Mouse (Mus musculus): ENCODE data around the gene Zfp277. TPM values are rescaled to one million over a fixed set of nuclear protein-coding genes. Genes with fewer than 3 reads are reported as not detected.

Gene Zfp277
- total and polyA plus RNA-seq, 2 experiments from 2014 or later, result 24.6 to 31.1 TPM

- 91% methylated on average over 4 of the region's 4 CpGs for whole genome bisulfite sequencing
- no peaks in the 10 kb centered on the region for H3K9me3 ChIP-seq (ENCODE audit: low read length)
- no peak for DNase-seq (ENCODE audit: low spot score)
- no peak overlapping the region for H3K27ac ChIP-seq
- TF ChIP-seq CTCF (IDR thresholded peaks at IDR 0.05; ENCODE audit: low read depth), result no peak
- no peak for ATAC-seq
- no peaks in the 10 kb centered on the region for H3K36me3 ChIP-seq (ENCODE audit: insufficient read depth, low read length)
- H3K4me1 ChIP-seq (ENCODE audit: insufficient read depth, low read length), result no peaks in the 10 kb centered on the region
- H3K4me2 ChIP-seq (ENCODE audit: low read depth, low read length), result no peak overlapping the region
- no peaks in the 10 kb centered on the region for H3K27me3 ChIP-seq (ENCODE audit: insufficient read depth, low read length)
- no peak overlapping the region for H3K4me3 ChIP-seq (ENCODE audit: low read length)
- no peak overlapping the region for H3K9ac ChIP-seq (replicated peaks; ENCODE audit: low read length)
Measured at GRCm38 (mm10) chr12:40379538-40379923, 66.2 kb downstream of the Zfp277 start.

DNA sequence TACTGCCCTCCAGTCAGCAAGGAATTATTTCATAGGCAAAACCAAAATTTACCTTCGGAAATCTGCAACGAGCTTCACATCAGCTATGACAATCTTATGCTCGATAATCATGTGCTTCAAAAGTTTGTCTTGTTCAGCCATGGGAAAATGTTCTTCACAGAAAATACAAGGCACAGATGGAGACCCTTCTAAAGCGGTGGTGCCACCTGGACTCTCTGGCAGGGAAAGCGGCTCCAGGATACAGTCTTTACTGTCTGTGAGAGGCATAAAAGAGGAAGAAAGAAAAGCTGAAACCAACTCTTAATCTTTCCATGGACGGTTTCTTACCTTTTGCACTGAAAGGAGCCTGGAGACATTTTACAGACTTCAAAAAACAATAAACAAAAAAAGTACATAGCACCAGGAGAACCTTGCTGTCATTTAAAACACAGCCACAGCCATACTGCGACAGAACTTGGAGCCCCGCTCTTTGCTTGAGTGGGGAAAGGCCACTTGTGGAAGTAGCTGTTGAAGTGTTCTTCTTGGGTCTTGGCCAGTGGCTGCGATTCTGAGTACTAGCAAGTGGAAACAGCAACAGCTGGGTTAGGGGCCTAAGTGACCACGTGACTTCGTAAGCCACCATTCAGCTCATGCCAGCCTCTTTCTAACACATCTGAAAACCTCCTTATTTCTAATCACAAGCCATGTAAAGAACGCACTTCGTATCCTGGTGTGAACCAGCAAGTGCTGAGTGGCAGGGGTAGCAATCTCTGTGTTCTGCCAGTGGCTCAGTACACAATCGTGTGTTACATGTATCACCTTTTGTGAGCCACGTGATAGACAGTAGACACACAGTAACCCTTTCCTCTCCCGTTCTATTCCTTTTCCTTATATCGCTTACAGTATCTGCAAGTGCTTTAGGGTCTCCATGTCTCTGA lies 66.8 kb downstream of the Zfp277 start:
- H3K4me2 ChIP-seq (ENCODE audit: low read depth, low read length), result no peak overlapping the region
- WGBS, result 79% methylated on average over 17 of the region's 17 CpGs
- ATAC-seq, result no peak
- H3K27ac ChIP-seq, result no peak overlapping the region
- no peak for DNase-seq (ENCODE audit: low spot score)
- no peaks in the 10 kb centered on the region for H3K9me3 ChIP-seq (ENCODE audit: low read length)
- no peak overlapping the region for H3K4me3 ChIP-seq (ENCODE audit: low read length)
- no peak for TF ChIP-seq CTCF (IDR thresholded peaks at IDR 0.05; ENCODE audit: low read depth)
- H3K36me3 ChIP-seq (ENCODE audit: insufficient read depth, low read length), result no peaks in the 10 kb centered on the region
- H3K27me3 ChIP-seq (ENCODE audit: insufficient read depth, low read length), result no peaks in the 10 kb centered on the region
- H3K4me1 ChIP-seq (ENCODE audit: insufficient read depth, low read length), result no peaks in the 10 kb centered on the region
- no peak overlapping the region for H3K9ac ChIP-seq (replicated peaks; ENCODE audit: low read length)

DNA sequence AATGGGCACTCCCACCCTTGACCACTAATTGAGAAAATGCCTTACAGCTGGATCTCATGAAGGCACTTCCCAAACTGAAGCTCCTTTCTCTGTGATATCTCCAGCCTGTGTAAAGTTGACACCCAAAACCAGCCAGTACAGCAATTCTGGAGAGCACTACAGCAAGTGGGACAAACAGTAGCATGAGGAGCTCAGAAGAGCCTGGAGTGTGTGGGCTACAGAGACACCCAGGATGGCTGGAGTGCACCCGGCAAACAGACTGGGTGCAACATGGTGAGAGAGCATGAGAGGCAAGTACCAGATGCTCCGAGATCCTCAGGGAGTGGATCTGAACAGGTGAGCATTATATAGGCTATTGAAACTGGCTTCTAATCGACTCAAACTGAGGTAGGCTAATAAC lies 93.8 kb downstream of the Zfp277 start:
- H3K9ac ChIP-seq (replicated peaks; ENCODE audit: low read length), result no peak overlapping the region
- no peak overlapping the region for H3K4me2 ChIP-seq (ENCODE audit: low read depth, low read length)
- no peaks in the 10 kb centered on the region for H3K27me3 ChIP-seq (ENCODE audit: insufficient read depth, low read length)
- no peaks in the 10 kb centered on the region for H3K4me1 ChIP-seq (ENCODE audit: insufficient read depth, low read length)
- H3K27ac ChIP-seq, result no peak overlapping the region
- DNase-seq (ENCODE audit: low spot score), result no peak
- H3K4me3 ChIP-seq (ENCODE audit: low read length), result no peak overlapping the region
- 92% methylated on average over 3 of the region's 3 CpGs for WGBS
- no peaks in the 10 kb centered on the region for H3K9me3 ChIP-seq (ENCODE audit: low read length)
- TF ChIP-seq CTCF (IDR thresholded peaks at IDR 0.05; ENCODE audit: low read depth), result no peak
- no peak for ATAC-seq
- no peaks in the 10 kb centered on the region for H3K36me3 ChIP-seq (ENCODE audit: insufficient read depth, low read length)

- Histone ChIP-seq H3K4me1 (ENCODE audit: insufficient read depth, low read length) (no peaks in the 10 kb centered on the region), H3K36me3 (ENCODE audit: insufficient read depth, low read length) (no peaks in the 10 kb centered on the region), H3K4me2 (ENCODE audit: low read depth, low read length) (no peak overlapping the region), H3K4me3 (ENCODE audit: low read length) (no peak overlapping the region), H3K27me3 (ENCODE audit: insufficient read depth, low read length) (no peaks in the 10 kb centered on the region), H3K27ac (no peak overlapping the region), H3K9me3 (ENCODE audit: low read length) (no peaks in the 10 kb centered on the region), H3K9ac (replicated peaks; ENCODE audit: low read length) (no peak overlapping the region)
- ATAC-seq, result no peak
- TF ChIP-seq CTCF (IDR thresholded peaks at IDR 0.05; ENCODE audit: low read depth), result no peak
- no peak for DNase-seq (ENCODE audit: low spot score)
- WGBS, result 82% methylated on average over 4 of the region's 4 CpGs
Measured at GRCm38 (mm10) chr12:40348251-40348650, 97.5 kb downstream of the Zfp277 start.

DNA sequence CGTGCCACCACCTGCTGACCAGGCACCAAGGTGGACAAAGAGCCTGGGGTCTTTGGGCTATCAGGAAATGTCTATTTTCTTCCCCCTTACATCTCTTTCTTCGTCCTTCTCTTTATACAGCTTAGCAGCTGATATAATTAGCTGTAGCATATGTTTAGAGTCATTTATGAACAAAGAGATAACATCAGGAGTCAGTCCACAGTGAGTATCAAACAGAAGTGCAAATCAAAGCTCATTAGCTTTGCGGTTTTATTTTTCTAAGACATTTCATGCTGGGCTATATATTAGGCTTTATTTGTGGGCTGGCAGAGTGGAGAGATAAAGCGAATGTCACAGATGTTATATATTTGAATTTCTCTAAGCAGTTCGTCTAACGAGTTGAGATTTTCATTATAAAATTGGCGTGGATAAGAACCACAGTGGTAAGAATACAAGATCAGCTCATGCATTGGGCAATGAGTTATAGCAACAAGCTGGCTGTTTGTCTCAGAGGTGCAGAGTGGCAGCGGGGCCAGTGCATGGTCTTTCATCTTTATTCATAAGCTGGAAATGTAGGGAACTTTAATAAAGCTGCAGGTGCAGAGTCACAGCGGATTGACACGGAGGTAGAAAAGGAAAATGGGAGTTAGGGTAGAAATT lies 98.5 kb downstream of the Zfp277 start:
- Histone ChIP-seq H3K9me3 (ENCODE audit: low read length) (no peaks in the 10 kb centered on the region), H3K36me3 (ENCODE audit: insufficient read depth, low read length) (no peaks in the 10 kb centered on the region), H3K27ac (no peak overlapping the region), H3K9ac (replicated peaks; ENCODE audit: low read length) (no peak overlapping the region), H3K4me1 (ENCODE audit: insufficient read depth, low read length) (no peaks in the 10 kb centered on the region), H3K27me3 (ENCODE audit: insufficient read depth, low read length) (no peaks in the 10 kb centered on the region), H3K4me3 (ENCODE audit: low read length) (no peak overlapping the region), H3K4me2 (ENCODE audit: low read depth, low read length) (no peak overlapping the region)
- WGBS, result 46% methylated on average over 10 of the region's 10 CpGs
- no peak for TF ChIP-seq CTCF (IDR thresholded peaks at IDR 0.05; ENCODE audit: low read depth)
- no peak for ATAC-seq
- no peak for DNase-seq (ENCODE audit: low spot score)

- DNase-seq (ENCODE audit: low spot score) (no peak), ATAC-seq (no peak)
- Histone ChIP-seq H3K9me3 (ENCODE audit: low read length) (no peaks in the 10 kb centered on the region), H3K4me1 (ENCODE audit: insufficient read depth, low read length) (no peaks in the 10 kb centered on the region), H3K4me2 (ENCODE audit: low read depth, low read length) (no peak overlapping the region), H3K27me3 (ENCODE audit: insufficient read depth, low read length) (no peaks in the 10 kb centered on the region), H3K36me3 (ENCODE audit: insufficient read depth, low read length) (no peaks in the 10 kb centered on the region), H3K27ac (no peak overlapping the region), H3K4me3 (ENCODE audit: low read length) (no peak overlapping the region), H3K9ac (replicated peaks; ENCODE audit: low read length) (no peak overlapping the region)
- WGBS, result 79% methylated on average over 5 of the region's 5 CpGs
- no peak for TF ChIP-seq CTCF (IDR thresholded peaks at IDR 0.05; ENCODE audit: low read depth)
Measured at GRCm38 (mm10) chr12:40341443-40341842, 104.3 kb downstream of the Zfp277 start.

DNA sequence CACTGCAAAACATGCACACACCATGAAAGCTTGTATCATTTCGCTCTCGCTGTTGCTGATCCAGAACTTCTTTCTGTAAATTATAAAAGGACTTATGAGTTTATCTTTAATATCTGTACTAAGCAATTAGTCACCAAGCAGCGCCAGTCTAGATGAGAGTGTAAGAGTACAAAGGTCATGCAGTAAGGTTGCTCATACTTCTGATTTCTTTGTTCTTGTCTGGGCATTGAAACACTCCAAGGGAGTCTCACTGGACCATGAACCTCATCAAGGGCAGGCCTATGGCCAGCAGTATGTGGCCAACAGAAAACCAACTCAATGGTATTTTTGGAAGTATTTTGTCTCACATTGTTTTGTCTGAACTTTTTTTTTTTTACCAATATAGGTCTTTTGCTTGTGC lies 110.4 kb downstream of the Zfp277 start:
- Histone ChIP-seq H3K4me1 (ENCODE audit: insufficient read depth, low read length) (no peaks in the 10 kb centered on the region), H3K27me3 (ENCODE audit: insufficient read depth, low read length) (no peaks in the 10 kb centered on the region), H3K9ac (replicated peaks; ENCODE audit: low read length) (no peak overlapping the region), H3K27ac (no peak overlapping the region), H3K4me3 (ENCODE audit: low read length) (no peak overlapping the region), H3K9me3 (ENCODE audit: low read length) (no peaks in the 10 kb centered on the region), H3K36me3 (ENCODE audit: insufficient read depth, low read length) (no peaks in the 10 kb centered on the region), H3K4me2 (ENCODE audit: low read depth, low read length) (no peak overlapping the region)
- 96% methylated on average over 3 of the region's 3 CpGs for WGBS
- no peak for ATAC-seq
- no peak for DNase-seq (ENCODE audit: low spot score)
- no peak for TF ChIP-seq CTCF (IDR thresholded peaks at IDR 0.05; ENCODE audit: low read depth)
